Mouse (Mus musculus): ENCODE results near the gene Tial1.

DNA sequence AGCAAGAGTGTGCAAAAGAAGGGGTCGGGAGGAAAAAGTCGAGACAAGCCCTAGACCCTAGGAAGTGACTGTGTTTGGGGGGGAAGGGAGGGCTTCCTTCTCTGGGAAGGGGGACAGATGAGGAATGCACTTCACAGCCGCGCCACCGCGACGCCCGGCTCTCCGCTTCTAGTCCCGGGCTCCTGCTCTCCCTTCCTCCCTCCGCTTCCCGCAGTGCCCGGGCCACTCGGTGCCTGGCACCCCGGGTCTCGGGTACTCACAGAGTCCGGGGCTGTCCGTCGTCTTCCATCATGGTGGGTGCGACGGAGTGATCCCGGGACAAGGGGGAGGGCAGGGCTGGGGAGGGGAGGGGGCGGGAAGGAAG lies 670 bp downstream of the Tial1 start:
- no peak for TF ChIP-seq CTCF (IDR thresholded peaks at IDR 0.05; ENCODE audit: low read depth)
- TF ChIP-seq EP300 (IDR thresholded peaks at IDR 0.05; ENCODE audit: low read depth) = no peak
